Mouse (Mus musculus): ENCODE measurements at regions not wholly inside any gene's neighbourhood (a gene's known extent, or its start where the extent isn't known, plus 50 kb on each side); places are given as distances from the start of the nearest gene placed in this dataset.
A peak's percentile ranks its signal among the peaks of the same experiment; 100 is the strongest.

GRCm38 (mm10) chr16:95929700-95930435 lies 60.9 kb downstream of the Psmg1 start:
- no peak for DNase-seq (ENCODE audit: low spot score in 2 of 2)

GRCm38 (mm10) chr16:95928290-95929260 lies 62.2 kb downstream of the Psmg1 start:
- no peak for DNase-seq (ENCODE audit: low spot score in 2 of 2)

- DNase-seq (ENCODE audit: low spot score in 2 of 2): no peak
These were observed 64.2 kb downstream of the Psmg1 start for GRCm38 (mm10) chr16:95926558-95926957.

GRCm38 (mm10) chr16:95924716-95925115 lies 66.0 kb downstream of the Psmg1 start:
- no peak for DNase-seq (ENCODE audit: low spot score in 2 of 2)

GRCm38 (mm10) chr16:95923991-95924390 lies 66.8 kb downstream of the Psmg1 start:
- no peak for DNase-seq (ENCODE audit: low spot score in 2 of 2)

- no peak for DNase-seq (ENCODE audit: low spot score in 2 of 2)
These were observed 68.3 kb downstream of the Psmg1 start for GRCm38 (mm10) chr16:95922369-95922934.

- DNase-seq (ENCODE audit: low spot score in 2 of 2): no peak
These were observed 69.6 kb downstream of the Psmg1 start for GRCm38 (mm10) chr16:95921169-95921568.

- DNase-seq (ENCODE audit: low spot score in 2 of 2): no peak
These were observed 71.9 kb downstream of the Psmg1 start for GRCm38 (mm10) chr16:95918651-95919425.

- no peak for DNase-seq (ENCODE audit: low spot score in 2 of 2)
These were observed 72.9 kb downstream of the Psmg1 start for GRCm38 (mm10) chr16:95917635-95918407.

GRCm38 (mm10) chr16:95913879-95914278 lies 76.9 kb downstream of the Psmg1 start:
- DNase-seq (ENCODE audit: low spot score in 2 of 2): no peak

GRCm38 (mm10) chr16:95904531-95905165 lies 86.1 kb downstream of the Psmg1 start:
- peak; percentile 5 to 57 for DNase-seq (ENCODE audit: low spot score in 2 of 2)

GRCm38 (mm10) chr16:95903383-95903913 lies 87.3 kb downstream of the Psmg1 start:
- peak; percentile 8 to 45 for DNase-seq (ENCODE audit: low spot score in 2 of 2)

- DNase-seq (ENCODE audit: low spot score in 2 of 2): peak in 1 of 2 experiments; percentile 47
These were observed 88.6 kb downstream of the Psmg1 start for GRCm38 (mm10) chr16:95902177-95902576.

- peak; percentile 6 to 23 for DNase-seq (ENCODE audit: low spot score in 2 of 2)
These were observed 89.4 kb downstream of the Psmg1 start for GRCm38 (mm10) chr16:95901388-95901787.

- peak; percentile 9 to 48 for DNase-seq (ENCODE audit: low spot score in 2 of 2)
These were observed 90.6 kb downstream of the Psmg1 start for GRCm38 (mm10) chr16:95900181-95900580.

- DNase-seq (ENCODE audit: low spot score in 2 of 2): peak; percentile 3 to 18
These were observed 91.1 kb downstream of the Psmg1 start for GRCm38 (mm10) chr16:95899672-95900071.

GRCm38 (mm10) chr16:95897843-95898242 lies 92.9 kb downstream of the Psmg1 start:
- DNase-seq (ENCODE audit: low spot score in 2 of 2): peak; percentile 6 to 28

GRCm38 (mm10) chr16:95896126-95896525 lies 94.6 kb downstream of the Psmg1 start:
- DNase-seq (ENCODE audit: low spot score in 2 of 2): peak; percentile 10 to 54

- DNase-seq (ENCODE audit: low spot score in 2 of 2): peak; percentile 11 to 51
These were observed 97.0 kb downstream of the Psmg1 start for GRCm38 (mm10) chr16:95893534-95894290.

Data from spleen, postnatal 4 days (tissue).